Mouse (Mus musculus) testis, postnatal 10 days (tissue): ENCODE results near the gene Esrrg.

Source experiments
- DNase-seq: peaks from one replicate; pipeline ENCODE4 v3.0.0; 2021; ENCODE audit warnings: low spot score

Gene Esrrg

GRCm38 (mm10) chr1:188154466-188155110 lies 546.0 kb downstream of the Esrrg start:
- DNase-seq: no peak

GRCm38 (mm10) chr1:188155135-188155779 lies 546.7 kb downstream of the Esrrg start:
- no peak for DNase-seq

- DNase-seq: no peak
Measured at GRCm38 (mm10) chr1:188156520-188156919, 547.9 kb downstream of the Esrrg start.

GRCm38 (mm10) chr1:188157237-188157955 lies 548.8 kb downstream of the Esrrg start:
- no peak for DNase-seq

- DNase-seq: no peak
Measured at GRCm38 (mm10) chr1:188158675-188159074, 550.1 kb downstream of the Esrrg start.

GRCm38 (mm10) chr1:188159108-188159507 lies 550.5 kb downstream of the Esrrg start:
- no peak for DNase-seq

GRCm38 (mm10) chr1:188163058-188163457 lies 554.5 kb downstream of the Esrrg start:
- no peak for DNase-seq

- DNase-seq: no peak
Measured at GRCm38 (mm10) chr1:188164251-188164650, 555.7 kb downstream of the Esrrg start.

GRCm38 (mm10) chr1:188173859-188174258 lies 565.3 kb downstream of the Esrrg start:
- no peak for DNase-seq

- no peak for DNase-seq
Measured at GRCm38 (mm10) chr1:188182951-188183350, 574.4 kb downstream of the Esrrg start.

GRCm38 (mm10) chr1:188186440-188187117 lies 578.0 kb downstream of the Esrrg start:
- DNase-seq: no peak

GRCm38 (mm10) chr1:188192971-188193370 lies 584.4 kb downstream of the Esrrg start:
- DNase-seq: no peak

GRCm38 (mm10) chr1:188207421-188207820 lies 598.8 kb downstream of the Esrrg start:
- no peak for DNase-seq

GRCm38 (mm10) chr1:188209025-188209424 lies 600.4 kb downstream of the Esrrg start:
- no peak for DNase-seq

GRCm38 (mm10) chr1:188214885-188215611 lies 606.5 kb downstream of the Esrrg start:
- DNase-seq: no peak

- no peak for DNase-seq
Measured at GRCm38 (mm10) chr1:188221226-188221792, 612.7 kb downstream of the Esrrg start.

GRCm38 (mm10) chr1:188233036-188233724 lies 624.6 kb downstream of the Esrrg start:
- no peak for DNase-seq

- DNase-seq: no peak
Measured at GRCm38 (mm10) chr1:188238636-188239035, 630.0 kb downstream of the Esrrg start.

GRCm38 (mm10) chr1:188241766-188242165 lies 633.2 kb downstream of the Esrrg start:
- no peak for DNase-seq

GRCm38 (mm10) chr1:188257500-188257899 lies 648.9 kb downstream of the Esrrg start:
- DNase-seq: no peak
